Mouse (Mus musculus) liver, postnatal 0 days (tissue): ENCODE measurements at regions not wholly inside any gene's neighbourhood (a gene's known extent, or its start where the extent isn't known, plus 50 kb on each side); places are given as distances from the start of the nearest gene placed in this dataset.

Source experiments
- ATAC-seq: fragments of 200-750 bp; cut with Nextera tagmentation; 2 replicates; pipeline ENCODE4 v1.8.0; 2017; ENCODE audit warnings: mild to moderate bottlenecking, moderate library complexity
- DNase-seq: peaks from one replicate; pipeline ENCODE4 v3.0.0-alpha.2; 2016
- H3K27ac ChIP-seq: fragments of 300-500 bp; sonication (generic); 2 replicates; pipeline ENCODE4 v1.5.1; 2014; ENCODE audit warnings: antibody characterized with exemption, moderate library complexity, mild to moderate bottlenecking, low read depth
- H3K27me3 ChIP-seq: fragments of 300-500 bp; sonication (generic); 2 replicates; pipeline ENCODE4 v1.6.1; 2014; ENCODE audit warnings: low read length, control low read depth, mixed read lengths; ENCODE audit not compliant: insufficient read depth
- H3K36me3 ChIP-seq: fragments of 300-500 bp; sonication (generic); replicated peaks from 2 replicates; pipeline ENCODE4 v1.6.1; 2014; ENCODE audit warnings: mild to moderate bottlenecking, control low read depth, low read length, moderate library complexity, mixed read lengths; ENCODE audit not compliant: insufficient read depth
- H3K4me1 ChIP-seq: fragments of 300-500 bp; sonication (generic); 2 replicates; pipeline ENCODE4 v1.6.1; 2014; ENCODE audit warnings: antibody characterized with exemption, mild to moderate bottlenecking, control low read depth; ENCODE audit not compliant: insufficient read depth
- H3K4me2 ChIP-seq: fragments of 300-500 bp; sonication (generic); 2 replicates; pipeline ENCODE4 v1.6.1; 2014; ENCODE audit warnings: low read depth, mild to moderate bottlenecking, low read length, moderate library complexity, mixed read lengths
- H3K4me3 ChIP-seq: fragments of 300-500 bp; sonication (generic); 2 replicates; pipeline ENCODE4 v1.5.1; 2014; ENCODE audit warnings: low read depth, low read length
- H3K9ac ChIP-seq: fragments of 300-500 bp; sonication (generic); replicated peaks from 2 replicates; pipeline ENCODE4 v1.6.1; 2014; ENCODE audit warnings: mild to moderate bottlenecking, moderate library complexity
- H3K9me3 ChIP-seq: fragments of 300-500 bp; sonication (generic); 2 replicates; pipeline ENCODE4 v1.6.1; 2016; ENCODE audit warnings: mild to moderate bottlenecking, control low read depth, low read length, mixed read lengths
- CTCF ChIP-seq: sonication (generic); IDR thresholded peaks from 2 replicates; pipeline ENCODE4 v1.5.1; 2016; ENCODE audit warnings: antibody characterized with exemption, low read depth
- EP300 ChIP-seq: IDR thresholded peaks from 2 replicates; pipeline ENCODE4 v1.6.1; 2016; ENCODE audit warnings: antibody characterized with exemption, low read depth, mild to moderate bottlenecking
- WGBS: fragments of 180-500 bp; shearing (Covaris S2); extraction: QIAGEN DNeasy Blood & Tissue Kit; methylation state at CpG from one replicate; pipeline ENCODE4 v1.1.7; 2014; ENCODE audit not compliant: insufficient replicate concordance; 5-methylcytosine and 5-hydroxymethylcytosine counted together

GRCm38 (mm10) chr2:92673064-92673813 is 73.7 kb downstream of the Chst1 start:
- Histone ChIP-seq H3K9ac (no peak overlapping the region), H3K27ac (no peak overlapping the region), H3K27me3 (peaks cover 3% of the 10 kb centered on the region; the same call in 1 of the 2 replicates), H3K9me3 (no peaks in the 10 kb centered on the region), H3K4me1 (no peaks in the 10 kb centered on the region), H3K4me2 (no peak overlapping the region), H3K4me3 (no peak overlapping the region), H3K36me3 (no peaks in the 10 kb centered on the region)
- TF ChIP-seq EP300: no peak
- TF ChIP-seq CTCF: no peak
- ATAC-seq (no peak), DNase-seq (no peak)
- 77% methylated on average over 9 of the region's 9 CpGs for WGBS

- Histone ChIP-seq H3K36me3 (no peaks in the 10 kb centered on the region), H3K4me2 (no peak overlapping the region), H3K9ac (no peak overlapping the region), H3K27me3 (peaks cover 3% of the 10 kb centered on the region; the same call in 1 of the 2 replicates), H3K4me3 (no peak overlapping the region), H3K9me3 (no peaks in the 10 kb centered on the region), H3K4me1 (no peaks in the 10 kb centered on the region), H3K27ac (no peak overlapping the region)
- TF ChIP-seq CTCF: no peak
- TF ChIP-seq EP300: no peak
- ATAC-seq (no peak), DNase-seq (no peak)
- 24% methylated on average over 4 of the region's 4 CpGs for WGBS
Measured at GRCm38 (mm10) chr2:92673931-92674330, 74.4 kb downstream of the Chst1 start.

- DNase-seq (no peak), ATAC-seq (no peak)
- no peaks in the 10 kb centered on the region for H3K36me3 ChIP-seq
- TF ChIP-seq EP300 (no peak), CTCF (no peak)
- no peak overlapping the region for H3K4me3 ChIP-seq
- 44% methylated on average over 9 of the region's 9 CpGs for WGBS
- H3K27me3 ChIP-seq: peaks cover 3% of the 10 kb centered on the region; the same call in 1 of the 2 replicates
- H3K4me2 ChIP-seq: no peak overlapping the region
- no peaks in the 10 kb centered on the region for H3K9me3 ChIP-seq
- no peak overlapping the region for H3K27ac ChIP-seq
- no peak overlapping the region for H3K9ac ChIP-seq
- H3K4me1 ChIP-seq: no peaks in the 10 kb centered on the region
Measured at GRCm38 (mm10) chr2:92675247-92675646, 75.7 kb downstream of the Chst1 start.

- Histone ChIP-seq H3K4me2 (no peak overlapping the region), H3K27me3 (no peaks in the 10 kb centered on the region), H3K4me1 (no peaks in the 10 kb centered on the region), H3K36me3 (no peaks in the 10 kb centered on the region), H3K27ac (no peak overlapping the region), H3K4me3 (no peak overlapping the region), H3K9ac (no peak overlapping the region), H3K9me3 (no peaks in the 10 kb centered on the region)
- DNase-seq: no peak
- TF ChIP-seq EP300: no peak
- no peak for TF ChIP-seq CTCF
- WGBS: 58% methylated on average over 5 of the region's 5 CpGs
- ATAC-seq: no peak
Measured at GRCm38 (mm10) chr2:92678276-92678930, 78.9 kb downstream of the Chst1 start.

GRCm38 (mm10) chr2:92678999-92679704 is 79.6 kb downstream of the Chst1 start:
- 64% methylated on average over 3 of the region's 3 CpGs for WGBS
- ATAC-seq (peak; percentile 71), DNase-seq (no peak)
- H3K4me3 ChIP-seq: no peak overlapping the region
- H3K4me1 ChIP-seq: no peaks in the 10 kb centered on the region
- H3K27me3 ChIP-seq: no peaks in the 10 kb centered on the region
- H3K9ac ChIP-seq: no peak overlapping the region
- TF ChIP-seq CTCF (no peak), EP300 (peak; percentile 17; the same call in 1 of the 2 replicates)
- H3K36me3 ChIP-seq: no peaks in the 10 kb centered on the region
- H3K4me2 ChIP-seq: no peak overlapping the region
- H3K27ac ChIP-seq: no peak overlapping the region
- H3K9me3 ChIP-seq: no peaks in the 10 kb centered on the region

- 91% methylated on average over 9 of the region's 9 CpGs for WGBS
Measured at GRCm38 (mm10) chr2:92682256-92682655, 82.7 kb downstream of the Chst1 start.

More at GRCm38 (mm10) chr2:92682256-92682655, 82.7 kb downstream of the Chst1 start:
- Histone ChIP-seq H3K27ac (no peak overlapping the region), H3K4me2 (no peak overlapping the region), H3K27me3 (no peaks in the 10 kb centered on the region), H3K9ac (no peak overlapping the region), H3K9me3 (no peaks in the 10 kb centered on the region), H3K36me3 (no peaks in the 10 kb centered on the region), H3K4me3 (no peak overlapping the region), H3K4me1 (no peaks in the 10 kb centered on the region)
- DNase-seq: no peak
- TF ChIP-seq CTCF (no peak), EP300 (no peak)
- no peak for ATAC-seq
